Mouse (Mus musculus) G1E (cell line): ENCODE data around the gene Mark2. TPM values are rescaled to one million over a fixed set of nuclear protein-coding genes. Genes with fewer than 3 reads are reported as not detected.
A peak's percentile ranks its signal among the peaks of the same experiment; 100 is the strongest.

Source experiments
- ATAC-seq: 2 replicates; pipeline ENCODE4 v1.8.0; 2016; ENCODE audit warnings: mild to moderate bottlenecking; ENCODE audit not compliant: insufficient number of reproducible peaks, poor library complexity, low FRiP score, severe bottlenecking; ENCODE audit errors: extremely low read depth
- DNase-seq: peaks from one replicate; pipeline ENCODE4 v3.0.0; 2012; ENCODE audit warnings: low spot score
- H3K27me3 ChIP-seq: 2 replicates; pipeline ENCODE4 v1.6.1; 2012; ENCODE audit warnings: mild to moderate bottlenecking, low read length, inconsistent platforms; ENCODE audit not compliant: insufficient read depth
- H3K36me3 ChIP-seq: replicated peaks from 2 replicates; pipeline ENCODE3; 2012; ENCODE audit warnings: mild to moderate bottlenecking, inconsistent platforms
- H3K4me1 ChIP-seq: 2 replicates; pipeline ENCODE4 v1.6.1; 2012; ENCODE audit warnings: low read depth, low read length, inconsistent platforms, mixed read lengths; ENCODE audit not compliant: insufficient read depth
- H3K4me3 ChIP-seq: 2 replicates; pipeline ENCODE4 v1.5.1; 2012; ENCODE audit warnings: low read depth, mild to moderate bottlenecking, inconsistent platforms, low read length, moderate library complexity, mixed read lengths
- H3K9me3 ChIP-seq: replicated peaks from 2 replicates; pipeline ENCODE4 v1.6.1; 2012; ENCODE audit warnings: inconsistent platforms
- CTCF ChIP-seq: IDR thresholded peaks from 2 replicates; pipeline ENCODE4 v1.5.1; 2012; ENCODE audit warnings: low read depth, low read length, inconsistent platforms, mixed read lengths
- GATA1 ChIP-seq: IDR thresholded peaks from 2 replicates; pipeline ENCODE4 v1.6.1; 2012; ENCODE audit warnings: borderline replicate concordance, low read length, inconsistent platforms, mixed read lengths
- GATA2 ChIP-seq: IDR thresholded peaks from 2 replicates; pipeline ENCODE4 v1.6.1; 2012; ENCODE audit warnings: low read depth, low read length, inconsistent platforms, borderline replicate concordance
- POLR2AphosphoS5 ChIP-seq: IDR thresholded peaks from 2 replicates; pipeline ENCODE4 v1.6.1; 2012; ENCODE audit warnings: low read depth, low read length, inconsistent platforms; ENCODE audit not compliant: insufficient replicate concordance
- TAL1 ChIP-seq: conservative IDR thresholded peaks from 2 replicates; pipeline ENCODE4 v1.6.1; 2012; ENCODE audit warnings: low read depth, low read length, inconsistent platforms, mixed read lengths
- polyA plus RNA-seq: library from polyadenylated mRNA; stranded (reverse); fragments of >175 nt; gene quantifications from 2 replicates; pipeline ENCODE4 v1.2.3, GENCODE M21; 2012
- total RNA-seq, 2 experiments: library from RNA; stranded (forward) in 1 of 2; stranded (reverse) in 1 of 2; fragments of 200-1000 nt in 1 of 2; fragments of >200 nt in 1 of 2; fragmentation: Nextera tagmentation in 1 of 2; gene quantifications; 2 replicates each; pipeline ENCODE4 v1.2.3; 2014 to 2017

The Mark2 gene
- total and polyA plus RNA-seq, 3 experiments = 22.0 to 297 (median 182) TPM

GRCm38 (mm10) chr19:7306968-7307367 lies 34.7 kb downstream of the Mark2 start:
- Histone ChIP-seq H3K4me1 (peaks cover 87% of the 10 kb centered on the region), H3K9me3 (no peaks in the 10 kb centered on the region), H3K36me3 (peaks cover 82% of the 10 kb centered on the region), H3K27me3 (no peaks in the 10 kb centered on the region), H3K4me3 (no peak overlapping the region; the same call in 1 of the 2 replicates)
- DNase-seq (no peak), ATAC-seq (no peak)
- no peak for TF ChIP-seq GATA2
- no peak for TF ChIP-seq CTCF
- no peak for TF ChIP-seq GATA1
- TF ChIP-seq POLR2AphosphoS5 = no peak
- TF ChIP-seq TAL1 = no peak

GRCm38 (mm10) chr19:7305380-7306310 lies 36.0 kb downstream of the Mark2 start:
- H3K4me3 ChIP-seq = no peak overlapping the region
- peaks cover 88% of the 10 kb centered on the region for H3K36me3 ChIP-seq
- H3K27me3 ChIP-seq = no peaks in the 10 kb centered on the region
- DNase-seq (no peak), ATAC-seq (peak; percentile 50; the same call in 1 of the 2 replicates)
- no peak for TF ChIP-seq GATA2
- TF ChIP-seq GATA1 = no peak
- TF ChIP-seq TAL1 = peak; percentile 32
- H3K9me3 ChIP-seq = no peaks in the 10 kb centered on the region
- H3K4me1 ChIP-seq = peaks cover 87% of the 10 kb centered on the region

- Histone ChIP-seq H3K36me3 (peaks cover 87% of the 10 kb centered on the region), H3K4me1 (peaks cover 82% of the 10 kb centered on the region), H3K9me3 (no peaks in the 10 kb centered on the region), H3K27me3 (no peaks in the 10 kb centered on the region), H3K4me3 (no peak overlapping the region)
- DNase-seq (no peak), ATAC-seq (no peak)
- TF ChIP-seq POLR2AphosphoS5 (no peak), CTCF (no peak), GATA2 (no peak), GATA1 (no peak), TAL1 (no peak)
Observed at GRCm38 (mm10) chr19:7304801-7305200, 36.9 kb downstream of the Mark2 start.

DNA sequence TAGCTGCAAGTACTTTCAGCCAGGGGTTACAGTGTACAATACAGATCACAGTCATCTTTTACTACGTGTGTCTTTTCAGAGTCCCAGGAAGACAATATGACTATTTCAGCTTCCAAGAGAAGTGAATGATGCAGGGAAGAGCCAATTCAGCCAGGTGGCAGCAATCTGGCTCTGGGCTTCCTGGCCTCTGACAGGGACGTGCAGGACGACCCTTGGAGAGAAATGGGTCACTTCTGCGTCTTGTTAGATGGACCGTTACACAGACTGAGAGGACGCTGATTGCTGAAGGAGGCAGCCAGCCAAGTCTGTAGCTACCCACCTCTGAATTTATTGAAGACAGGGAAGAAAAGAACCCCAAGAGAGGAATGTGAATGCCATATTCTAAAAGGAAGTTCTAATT lies 37.9 kb downstream of the Mark2 start:
- no peaks in the 10 kb centered on the region for H3K27me3 ChIP-seq
- peaks cover 88% of the 10 kb centered on the region for H3K36me3 ChIP-seq
- DNase-seq (no peak), ATAC-seq (no peak)
- no peaks in the 10 kb centered on the region for H3K9me3 ChIP-seq
- H3K4me1 ChIP-seq = peaks cover 79% of the 10 kb centered on the region
- H3K4me3 ChIP-seq = no peak overlapping the region
- TF ChIP-seq TAL1 (no peak), CTCF (no peak), GATA2 (no peak), GATA1 (no peak), POLR2AphosphoS5 (no peak)

DNA sequence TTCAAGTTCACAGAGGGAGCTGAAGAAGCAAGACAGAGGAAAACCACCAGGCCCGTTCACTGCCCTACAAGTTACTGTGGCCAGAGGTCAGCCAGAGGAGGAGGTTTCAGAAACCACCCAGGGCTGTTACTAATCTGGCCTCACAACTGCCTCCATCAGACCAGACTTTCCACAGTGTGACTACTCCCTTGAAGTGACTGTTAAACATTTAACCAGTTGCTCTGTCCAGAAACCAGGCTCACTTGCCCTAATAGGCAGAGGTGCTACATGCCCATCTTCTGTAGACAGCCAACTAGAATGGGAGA lies 39.2 kb downstream of the Mark2 start:
- H3K9me3 ChIP-seq = no peaks in the 10 kb centered on the region

GRCm38 (mm10) chr19:7301647-7302492 lies 39.8 kb downstream of the Mark2 start:
- ATAC-seq (no peak), DNase-seq (no peak)
- Histone ChIP-seq H3K27me3 (no peaks in the 10 kb centered on the region), H3K9me3 (no peaks in the 10 kb centered on the region), H3K4me1 (peaks cover 74% of the 10 kb centered on the region), H3K36me3 (peaks cover 90% of the 10 kb centered on the region), H3K4me3 (no peak overlapping the region)
- TF ChIP-seq GATA2 (no peak), POLR2AphosphoS5 (no peak), GATA1 (no peak), CTCF (no peak), TAL1 (no peak)

More for the DNA sequence above, 39.2 kb downstream of the Mark2 start:
- TF ChIP-seq CTCF (no peak), TAL1 (no peak), POLR2AphosphoS5 (no peak), GATA1 (no peak), GATA2 (no peak)
- no peak for DNase-seq
- Histone ChIP-seq H3K36me3 (peaks cover 90% of the 10 kb centered on the region), H3K27me3 (no peaks in the 10 kb centered on the region), H3K4me1 (peaks cover 74% of the 10 kb centered on the region), H3K4me3 (no peak overlapping the region)
- ATAC-seq = no peak
